In genomic region chr1:34678734-34679068, GRCm38 (mm10) we compare ENCODE assay signal across 8 mouse cellular contexts.
DNase-seq lines count a peak whose midpoint lies in the region; ATAC-seq and TF ChIP-seq lines count a peak whose summit lies in the region.

No protein-coding gene starts in this region.

- H3K4me2 ChIP-seq in heart, embryonic 11.5 days: peak overlapping the region; percentile 66
- H3K4me2 ChIP-seq in forebrain, postnatal 0 days (ENCODE audit: low read depth): peak overlapping the region; percentile 75
- H3K4me2 ChIP-seq in liver, embryonic 14.5 days (ENCODE audit: low read depth): peak overlapping the region; percentile 42

- no peak for TF ChIP-seq CTCF in forebrain, postnatal 0 days (IDR thresholded peaks at IDR 0.05; ENCODE audit: low read depth)
- TF ChIP-seq CTCF in liver, embryonic 14.5 days (IDR thresholded peaks at IDR 0.05; ENCODE audit: low read depth): no peak

- H3K9ac ChIP-seq in heart, embryonic 11.5 days (ENCODE audit: low read depth, low read length): peak overlapping the region; percentile 47; the same call in 1 of the 2 replicates
- H3K9ac ChIP-seq in forebrain, postnatal 0 days: peak overlapping the region; percentile 53
- H3K9ac ChIP-seq in liver, embryonic 14.5 days (replicated peaks): no peak overlapping the region

- peak overlapping the region; percentile 43 for H3K4me3 ChIP-seq in heart, embryonic 11.5 days (ENCODE audit: low read depth, low read length)
- H3K4me3 ChIP-seq in forebrain, postnatal 0 days (ENCODE audit: low read depth, low read length): peak overlapping the region; percentile 40
- H3K4me3 ChIP-seq in liver, embryonic 14.5 days (ENCODE audit: insufficient read depth in 1 of 2, low read depth in 2 of 2, low read length in 2 of 2): no peak overlapping the region

- 2% methylated on average over 9 of the region's 9 CpGs for WGBS in heart, embryonic 11.5 days (ENCODE audit: insufficient replicate concordance)
- under 1% methylated on average over 9 of the region's 9 CpGs for WGBS in forebrain, postnatal 0 days
- WGBS in liver, embryonic 14.5 days (ENCODE audit: insufficient replicate concordance): 2% methylated on average over 9 of the region's 9 CpGs

- no peaks in the 10 kb centered on the region for H3K36me3 ChIP-seq in heart, embryonic 11.5 days (ENCODE audit: control insufficient read depth, insufficient read depth, low read length)
- H3K36me3 ChIP-seq in forebrain, postnatal 0 days (ENCODE audit: insufficient read depth): no peaks in the 10 kb centered on the region
- no peaks in the 10 kb centered on the region for H3K36me3 ChIP-seq in liver, embryonic 14.5 days (replicated peaks; ENCODE audit: control insufficient read depth, insufficient read depth, low read depth)

- DNase-seq in heart, adult 9 months (ENCODE audit: low spot score in 2 of 2): no peak
- DNase-seq in ES-CJ7 (ENCODE audit: low read depth, low spot score): peak; percentile 16
- DNase-seq in forebrain, postnatal 0 days: no peak
- no peak for DNase-seq in liver, embryonic 14.5 days (ENCODE audit: low read depth in 3 of 3, low spot score in 3 of 3)
- DNase-seq in adrenal gland, postnatal 14 days: no peak
- no peak for DNase-seq in cerebellum, postnatal 4 days (ENCODE audit: low spot score in 2 of 2)
- no peak for DNase-seq in thymus, postnatal 14 days

- no peak for TF ChIP-seq EP300 in liver, embryonic 14.5 days (IDR thresholded peaks at IDR 0.05; ENCODE audit: low read depth)

- H3K27me3 ChIP-seq in heart, embryonic 11.5 days (ENCODE audit: control insufficient read depth, insufficient read depth, low read length): peaks cover 31% of the 10 kb centered on the region
- no peaks in the 10 kb centered on the region for H3K27me3 ChIP-seq in forebrain, postnatal 0 days (ENCODE audit: insufficient read depth, low read length)
- H3K27me3 ChIP-seq in liver, embryonic 14.5 days (ENCODE audit: control insufficient read depth, insufficient read depth, low read length): peaks cover 16% of the 10 kb centered on the region

- ATAC-seq in heart, embryonic 11.5 days (replicated peaks; ENCODE audit: insufficient number of reproducible peaks, low FRiP score, low TSS enrichment): 0 out of 2 replicates have a peak, but pooled peaks have one; percentile 22
- ATAC-seq in forebrain, postnatal 0 days: peak; percentile 40; the same call in 1 of the 2 replicates
- no peak for ATAC-seq in liver, embryonic 14.5 days (ENCODE audit: insufficient read depth)

- no peak overlapping the region for H3K27ac ChIP-seq in heart, embryonic 11.5 days (ENCODE audit: low read depth, low read length)
- no peak overlapping the region for H3K27ac ChIP-seq in forebrain, postnatal 0 days (ENCODE audit: low read depth, low read length)
- no peak overlapping the region for H3K27ac ChIP-seq in liver, embryonic 14.5 days

- H3K9me3 ChIP-seq in heart, embryonic 11.5 days (replicated peaks; ENCODE audit: control insufficient read depth, low read length): no peaks in the 10 kb centered on the region
- H3K9me3 ChIP-seq in forebrain, postnatal 0 days (ENCODE audit: low read length): no peaks in the 10 kb centered on the region
- no peaks in the 10 kb centered on the region for H3K9me3 ChIP-seq in liver, embryonic 14.5 days (ENCODE audit: control insufficient read depth, low read length)

- H3K4me1 ChIP-seq in heart, embryonic 11.5 days (ENCODE audit: control insufficient read depth, insufficient read depth, low read length): peaks cover 3% of the 10 kb centered on the region; the same call in 1 of the 2 replicates
- H3K4me1 ChIP-seq in forebrain, postnatal 0 days (ENCODE audit: insufficient read depth): peaks cover 13% of the 10 kb centered on the region; the same call in 1 of the 2 replicates
- H3K4me1 ChIP-seq in liver, embryonic 14.5 days (replicated peaks; ENCODE audit: control insufficient read depth in 2 of 2, insufficient read depth in 2 of 2, low read length in 1 of 2): no peaks in the 10 kb centered on the region

Comparison
In these comparisons a context has a peak if more than half of its experiments do, and no peak if none do; other contexts are left out.
1. H3K4me3 ChIP-seq: peak in heart, embryonic 11.5 days (single experiment) and forebrain, postnatal 0 days (single experiment); none in liver, embryonic 14.5 days (0 of 2).
2. Peak in every context shown above with its lines, with median percentiles within 50 percentile points of each other: H3K4me2 ChIP-seq.